Mouse (Mus musculus): ENCODE measurements around the gene Fgfr2.
A peak's percentile ranks its signal among the peaks of the same experiment; 100 is the strongest.

The Fgfr2 gene

DNA sequence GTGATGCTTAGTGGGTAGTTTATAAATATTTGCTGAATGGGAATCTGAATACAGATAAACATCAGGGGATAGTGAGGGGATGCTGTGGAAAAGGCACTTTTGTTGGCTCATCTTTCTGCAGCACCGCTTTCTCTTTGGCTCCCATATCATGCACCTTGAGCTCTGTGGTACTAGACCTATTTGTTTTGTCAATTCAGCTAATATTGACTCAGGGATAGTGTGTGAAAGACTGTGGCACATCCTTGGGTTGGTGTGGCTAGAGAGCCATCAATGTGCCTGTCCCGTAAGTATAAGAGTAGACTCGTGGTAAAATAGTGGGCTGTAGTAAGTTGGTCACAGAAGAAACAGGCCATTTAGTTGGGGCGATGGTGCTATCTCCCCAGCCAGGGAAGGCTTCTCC lies 2335.6 kb downstream of the Fgfr2 start:
- DNase-seq (ENCODE audit: low read depth): no peak

DNA sequence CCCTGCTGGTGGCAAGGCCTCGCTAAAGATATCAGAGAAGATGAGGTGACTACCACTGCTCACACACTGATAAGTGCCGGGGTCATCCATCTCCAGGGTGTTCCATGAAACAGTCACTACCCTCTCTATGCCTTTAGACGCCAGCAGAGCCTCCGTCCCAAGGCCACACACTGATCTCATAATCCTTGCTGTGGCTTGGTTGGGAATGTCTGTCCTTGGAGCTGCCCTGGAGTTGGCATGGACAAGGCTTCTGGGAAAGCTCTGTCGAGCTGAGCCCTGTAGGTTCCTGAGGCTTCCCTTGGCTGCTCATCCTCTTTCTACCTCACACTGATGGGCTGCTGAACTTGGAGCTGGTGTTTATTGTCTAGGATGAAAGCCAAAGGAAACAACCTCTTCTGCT lies 2336.4 kb downstream of the Fgfr2 start:
- no peak for DNase-seq (ENCODE audit: low read depth)

DNA sequence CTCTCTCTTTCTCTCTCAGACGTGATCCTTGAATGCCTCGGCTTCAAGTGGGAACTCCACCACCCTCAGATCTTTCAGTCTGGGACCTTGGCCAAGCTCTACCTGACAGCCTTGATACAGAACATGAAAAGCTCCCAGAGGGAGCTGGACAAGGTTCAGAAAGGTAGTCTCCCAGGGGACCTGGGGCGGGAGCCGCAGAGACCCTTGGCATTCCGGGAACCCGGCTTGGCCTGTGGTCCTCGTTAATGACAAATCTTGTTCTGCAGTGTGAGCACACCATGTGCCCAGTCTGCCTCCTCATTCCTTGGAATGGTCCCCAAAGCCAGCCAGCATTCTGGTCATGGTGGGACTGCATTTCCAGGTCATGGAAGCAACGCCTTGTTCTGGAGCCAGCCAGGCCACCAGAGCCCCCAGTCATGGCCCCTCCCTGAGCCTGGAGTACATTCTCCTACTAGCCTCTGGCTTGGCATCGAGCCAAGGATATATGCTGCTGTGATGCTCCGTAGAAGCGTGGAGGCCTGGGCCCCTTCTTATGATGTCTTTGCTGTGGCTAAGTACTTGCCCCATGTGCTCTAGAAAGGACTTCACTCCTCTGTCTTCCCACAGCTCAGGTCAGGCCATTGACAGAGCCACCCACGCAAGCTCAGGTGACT lies 2337.1 kb downstream of the Fgfr2 start:
- DNase-seq (ENCODE audit: low read depth): no peak

DNA sequence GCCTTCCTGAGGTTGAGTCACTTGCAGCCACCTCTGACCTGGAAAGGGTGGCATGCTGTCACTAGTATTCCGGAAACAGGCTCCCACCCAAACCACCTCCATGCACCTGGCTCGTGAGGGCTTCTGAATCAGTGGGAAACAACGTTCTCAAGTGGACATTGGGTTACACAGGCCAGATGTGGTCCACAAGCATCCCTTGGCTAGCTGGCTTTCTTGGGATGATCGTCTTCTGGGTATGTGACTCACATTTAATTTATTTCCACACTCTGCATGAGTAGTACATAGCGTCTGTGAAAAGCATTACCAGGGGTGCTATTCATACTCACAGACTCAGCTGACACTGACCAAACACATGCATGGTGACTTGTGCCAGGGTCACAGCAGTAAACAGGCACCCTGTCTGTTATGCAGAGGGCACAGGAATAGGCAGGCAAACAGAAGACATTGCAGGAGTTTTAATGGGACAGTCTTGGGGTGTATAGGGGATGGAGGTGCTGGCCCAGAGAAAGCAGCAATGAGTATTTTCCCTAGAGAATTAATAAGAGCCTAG lies 2340.6 kb downstream of the Fgfr2 start:
- no peak for DNase-seq (ENCODE audit: low read depth)

DNA sequence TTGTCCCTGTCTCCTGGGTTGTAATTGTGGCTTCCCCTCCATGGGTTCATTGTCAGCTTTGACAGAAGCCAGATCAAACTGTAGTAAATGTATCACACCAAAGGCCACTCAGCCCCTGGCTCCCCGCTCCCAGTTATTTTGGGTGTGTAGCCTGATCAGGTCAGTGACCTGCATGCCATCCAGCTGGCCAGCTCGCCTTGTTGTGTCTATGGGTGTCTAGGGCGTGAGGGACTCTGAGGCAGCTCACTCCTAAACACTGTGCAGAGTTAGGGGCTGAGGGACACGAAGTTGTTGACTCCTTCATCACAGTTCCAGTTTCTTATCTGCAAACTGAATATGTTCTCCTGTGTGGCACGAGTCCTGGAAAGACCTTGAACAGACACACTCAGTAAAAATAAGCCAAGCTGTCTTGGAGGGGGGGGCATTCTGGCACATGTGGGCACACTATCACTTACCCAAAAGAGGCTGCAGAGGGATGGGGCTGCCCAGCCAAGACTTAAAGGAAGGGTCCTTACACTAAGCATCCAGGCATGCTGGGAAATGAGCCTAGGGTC lies 2342.2 kb downstream of the Fgfr2 start:
- no peak for DNase-seq (ENCODE audit: low read depth)

DNA sequence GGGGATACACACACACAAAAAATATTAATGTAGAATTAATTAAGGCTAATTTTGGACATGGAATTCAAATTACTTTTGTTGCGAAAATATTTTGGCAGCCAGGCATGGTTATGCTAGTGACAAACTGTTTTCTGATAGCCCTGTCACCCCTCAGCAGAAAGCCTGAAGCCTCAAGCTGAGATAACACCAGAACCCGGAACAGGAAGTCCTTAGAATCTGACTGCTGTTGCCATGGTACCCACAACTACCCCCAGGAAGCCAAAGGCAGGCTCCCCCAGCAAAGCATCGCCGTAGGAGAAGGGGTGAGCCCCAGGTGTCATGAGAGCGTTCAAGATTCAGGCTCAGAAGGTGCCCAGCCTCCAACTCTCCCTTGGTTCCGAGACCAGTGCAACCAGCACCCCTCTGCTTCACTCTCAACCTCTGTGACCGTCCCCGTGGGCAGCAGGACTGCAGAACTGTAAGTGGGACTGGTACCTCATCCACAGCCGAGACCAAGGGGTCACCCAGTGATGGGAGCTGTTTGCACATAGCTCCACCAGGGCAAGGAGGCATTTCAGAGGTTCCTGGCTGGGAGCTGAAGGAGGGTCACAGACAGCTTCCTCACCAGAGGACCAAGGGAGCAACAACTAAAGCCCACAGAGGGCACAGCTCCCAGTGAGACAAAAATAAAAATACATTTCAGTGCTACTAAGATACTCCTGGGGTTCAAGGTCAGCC lies 2349.1 kb downstream of the Fgfr2 start, which contains the start of gene Btbd16:
TSS of gene Btbd16 (plus strand) at position 156 of the 717 bp plus-strand sequence.
- peak; percentile 52 for DNase-seq (ENCODE audit: low read depth)

DNA sequence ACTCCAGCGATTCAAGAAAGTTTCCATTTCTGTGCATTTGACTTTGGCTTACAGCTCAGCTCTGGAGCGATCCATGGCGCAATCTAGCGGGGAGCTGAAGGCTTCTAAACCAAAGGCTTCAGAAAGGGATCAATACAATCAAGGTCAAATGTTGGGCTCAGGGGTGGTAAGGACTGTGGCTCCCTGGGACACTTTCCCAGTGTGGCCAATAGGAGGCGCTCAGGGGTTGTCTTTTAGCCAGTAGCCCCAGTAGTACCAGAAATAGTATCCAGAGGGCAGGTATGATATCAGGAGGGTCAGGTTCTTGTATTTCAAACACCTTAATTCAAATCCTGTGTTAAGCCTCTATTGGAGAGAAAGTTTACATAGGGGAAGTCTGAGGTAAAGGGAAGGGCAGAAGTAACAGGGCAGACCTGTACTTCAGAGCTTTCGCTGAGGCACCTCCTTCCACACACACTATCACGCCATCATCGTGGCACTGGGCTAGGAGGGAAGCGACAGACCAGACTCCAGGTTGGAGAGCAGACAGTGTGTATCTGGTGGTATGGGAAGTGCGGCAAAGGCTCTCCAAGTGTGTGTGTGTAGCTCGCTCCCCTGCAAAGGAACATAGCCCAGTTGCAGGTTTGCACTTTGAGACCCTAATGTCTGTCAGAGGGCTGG lies 2349.8 kb downstream of the Fgfr2 start:
- peak; percentile 74 for DNase-seq (ENCODE audit: low read depth)

DNA sequence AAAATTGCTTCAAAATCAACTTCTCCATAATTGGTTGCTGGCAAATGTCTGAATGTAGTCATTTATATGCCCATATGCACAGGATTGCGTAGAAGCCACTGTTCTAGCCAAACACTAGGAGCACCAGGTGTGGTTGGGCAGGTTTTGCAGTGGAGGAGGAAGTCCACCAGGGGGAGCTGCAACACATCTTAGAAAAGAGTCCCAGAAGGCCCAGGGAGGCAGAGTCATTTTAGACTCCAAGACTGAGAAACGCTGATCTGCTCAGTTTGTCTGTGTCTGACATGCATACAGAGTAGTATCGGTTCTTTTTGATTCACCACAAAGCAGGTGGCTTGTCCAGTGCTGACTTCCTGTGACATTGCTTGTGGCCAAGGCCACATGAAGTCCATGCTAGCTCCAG lies 2352.4 kb downstream of the Fgfr2 start:
- DNase-seq (ENCODE audit: low read depth): peak; percentile 88

DNA sequence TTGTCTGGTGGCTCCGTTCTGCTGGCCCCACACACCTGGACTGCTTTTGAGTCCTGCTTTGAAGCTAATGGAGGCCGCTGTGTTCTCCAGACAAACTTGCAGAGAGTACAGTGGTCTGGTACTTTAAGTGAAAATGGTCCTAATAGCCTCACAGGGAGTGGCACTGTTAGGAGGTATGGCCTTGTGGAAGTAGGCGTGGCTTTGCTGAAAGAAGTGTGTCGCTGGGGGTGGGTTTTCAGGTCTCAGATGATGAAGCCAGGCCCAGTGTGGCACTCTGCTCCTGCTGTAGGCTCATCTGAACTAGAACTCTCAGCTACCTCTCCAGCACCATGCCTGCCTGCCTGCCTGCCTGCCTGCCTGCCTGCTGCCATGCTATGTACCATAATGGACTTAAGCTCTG lies 2355.0 kb downstream of the Fgfr2 start:
- DNase-seq (ENCODE audit: low read depth): no peak

DNA sequence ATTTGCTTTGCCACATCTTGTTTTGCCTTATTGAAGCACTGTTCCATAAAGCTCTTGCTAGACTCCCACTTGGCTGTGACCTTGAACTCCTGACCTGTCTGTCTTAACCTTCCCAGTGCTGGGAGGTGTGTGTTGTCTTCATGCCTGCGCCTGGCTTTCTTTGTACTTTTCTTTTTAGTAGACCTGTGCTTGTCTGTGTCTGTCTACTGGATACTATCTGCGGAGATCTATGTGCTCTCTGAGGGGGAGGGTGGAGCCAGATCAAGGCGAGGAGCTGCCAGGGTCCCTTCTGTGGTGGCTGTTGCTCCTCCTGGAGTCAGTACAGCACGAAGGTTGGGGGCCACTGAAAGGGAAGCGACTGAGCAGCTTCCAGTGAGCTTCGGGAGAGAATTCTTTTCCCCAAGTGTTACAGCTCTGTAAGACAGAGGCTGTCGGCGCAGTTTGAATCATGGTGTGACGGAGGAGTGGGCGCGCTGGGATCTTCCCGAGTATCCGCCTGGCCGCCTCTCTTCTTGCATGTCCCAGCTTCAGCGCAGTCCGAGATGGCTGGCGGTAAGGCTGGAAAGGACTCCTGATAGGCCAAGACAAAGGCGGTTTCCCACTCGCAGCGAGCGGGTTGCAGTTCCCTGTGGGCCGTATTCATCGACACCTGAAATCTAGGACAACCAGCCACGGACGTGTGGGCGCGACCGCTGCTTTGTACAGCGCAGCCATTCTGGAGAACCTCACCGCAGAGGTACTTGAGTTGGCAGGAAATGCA lies 2356.6 kb downstream of the Fgfr2 start:
- DNase-seq (ENCODE audit: low read depth): no peak

DNA sequence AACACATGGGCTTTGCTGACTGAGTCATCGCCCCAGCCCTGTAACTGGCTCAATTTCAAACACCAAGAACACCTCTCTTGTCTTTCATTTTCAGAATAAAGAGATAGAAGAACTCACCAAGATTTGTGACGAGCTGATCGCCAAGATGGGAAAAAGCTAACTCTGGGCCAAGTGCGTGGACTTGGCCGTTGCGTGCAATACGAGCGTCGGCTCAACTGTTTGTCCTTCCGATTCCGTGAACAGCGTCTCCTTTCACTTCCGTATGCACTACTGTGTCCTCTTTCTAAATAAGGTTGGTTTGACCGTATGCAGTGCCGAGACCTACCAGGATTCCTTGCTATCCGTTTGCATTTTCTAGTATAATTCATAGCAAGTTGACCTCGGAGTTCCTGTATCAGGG lies 2359.0 kb downstream of the Fgfr2 start:
- DNase-seq (ENCODE audit: low read depth): no peak

DNA sequence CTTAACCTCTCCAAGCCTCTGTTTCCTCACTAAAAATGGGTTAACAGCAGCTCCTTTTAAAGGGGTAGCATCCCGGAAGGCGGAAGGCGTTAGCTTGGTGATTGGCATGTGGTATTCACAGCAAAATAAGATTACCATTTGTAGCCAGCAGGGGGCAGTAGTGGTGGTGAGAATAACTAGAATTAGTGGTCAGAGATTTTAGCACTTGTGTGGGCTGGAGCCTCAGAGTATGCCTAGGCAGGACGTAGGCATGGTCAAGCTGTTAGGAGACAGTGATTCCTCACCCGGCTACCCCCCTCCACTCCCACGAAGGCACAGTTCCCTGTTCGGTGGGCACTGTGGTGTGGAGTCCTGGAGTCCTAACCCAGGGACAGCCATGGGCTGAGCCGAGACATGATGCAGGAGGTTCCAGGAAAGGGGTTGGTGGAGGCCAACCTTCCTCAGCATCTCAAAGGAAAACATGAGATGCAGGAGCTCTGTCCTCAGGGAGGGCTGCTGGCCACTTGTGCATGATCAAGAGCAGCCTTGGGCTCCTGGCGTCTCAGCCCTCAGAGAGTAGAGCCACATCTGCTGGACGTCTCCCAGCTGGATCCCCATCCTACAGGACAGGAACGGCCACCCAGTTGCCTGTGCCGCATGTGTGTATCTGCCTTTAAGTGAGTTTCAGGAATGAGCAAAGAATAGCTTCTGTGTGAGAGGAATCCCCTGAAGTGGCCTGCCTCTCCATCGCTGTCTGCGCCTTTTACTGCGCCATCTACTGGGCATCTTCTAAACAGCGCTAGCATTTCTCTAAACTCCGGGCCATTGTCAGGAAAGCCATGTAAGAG lies 2360.9 kb downstream of the Fgfr2 start:
- peak; percentile 80 for DNase-seq (ENCODE audit: low read depth)

DNA sequence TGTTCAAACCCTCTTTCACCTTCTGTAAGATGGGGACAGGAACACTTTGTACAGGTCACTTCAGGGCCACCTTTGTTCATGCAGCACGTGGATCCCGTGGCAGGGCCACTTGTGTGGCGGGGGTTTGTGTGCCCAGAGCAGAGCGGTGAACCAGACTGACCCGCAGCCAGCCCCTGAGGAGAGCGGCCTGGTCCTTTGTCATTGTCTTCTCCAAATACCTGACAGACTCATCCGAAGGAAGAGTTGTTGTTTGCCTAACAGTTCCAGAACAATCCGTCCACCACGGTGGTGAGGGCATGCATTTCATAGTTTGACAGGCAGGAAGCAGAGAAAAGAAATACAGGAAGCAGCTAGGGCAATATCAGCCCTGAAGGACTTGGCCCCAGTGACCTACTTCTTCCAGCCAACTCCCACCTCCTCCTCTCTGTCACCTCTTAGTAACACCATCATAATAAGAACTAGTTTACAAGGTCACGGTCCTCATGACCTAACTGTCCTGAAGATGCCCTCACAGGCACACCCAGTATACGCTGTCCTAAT lies 2365.8 kb downstream of the Fgfr2 start:
- no peak for DNase-seq (ENCODE audit: low read depth)

DNA sequence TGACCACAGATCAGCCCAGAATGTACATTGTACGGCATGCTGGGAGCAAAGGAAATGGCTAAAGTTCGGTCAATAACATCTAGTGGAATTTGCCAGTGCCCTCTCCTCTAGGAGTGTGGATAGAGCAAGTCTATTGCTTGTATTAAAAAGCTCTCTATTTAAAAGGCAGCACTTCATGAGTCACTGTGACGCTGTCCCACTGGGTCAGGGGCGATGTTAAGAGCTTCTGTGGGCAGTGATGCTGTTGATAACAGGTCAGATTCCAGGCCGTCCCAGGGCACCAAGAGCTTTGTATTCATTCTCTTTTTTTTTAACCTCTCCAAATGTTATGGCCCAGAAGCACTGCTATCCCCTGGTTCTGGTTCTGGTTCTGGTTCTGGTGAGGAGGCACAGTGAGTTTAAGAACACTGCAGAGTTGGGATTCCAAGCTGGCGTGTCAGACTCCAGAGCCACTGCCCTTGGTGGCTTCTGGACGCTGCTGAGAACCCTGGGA lies 2366.8 kb downstream of the Fgfr2 start:
- no peak for DNase-seq (ENCODE audit: low read depth)

DNA sequence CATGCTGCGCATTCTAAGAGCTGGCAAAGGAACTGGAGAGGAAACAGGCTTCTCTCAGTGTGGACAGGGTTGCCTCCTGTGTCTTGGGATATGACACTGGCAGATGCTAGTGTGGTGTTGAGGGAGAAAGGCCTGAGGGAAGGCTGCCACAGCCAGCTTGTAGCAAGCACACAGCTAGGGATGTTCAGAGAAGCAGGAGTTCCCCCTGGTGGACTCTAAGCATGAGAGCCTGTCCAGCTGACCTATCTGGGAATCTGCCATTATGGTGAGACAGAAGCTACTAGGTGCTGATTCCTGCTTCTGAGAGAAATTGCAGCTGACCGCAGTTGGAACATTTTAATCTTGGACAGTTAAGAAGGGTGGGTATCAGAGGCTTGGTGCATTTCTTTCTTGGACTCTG lies 2368.4 kb downstream of the Fgfr2 start:
- no peak for DNase-seq (ENCODE audit: low read depth)

DNA sequence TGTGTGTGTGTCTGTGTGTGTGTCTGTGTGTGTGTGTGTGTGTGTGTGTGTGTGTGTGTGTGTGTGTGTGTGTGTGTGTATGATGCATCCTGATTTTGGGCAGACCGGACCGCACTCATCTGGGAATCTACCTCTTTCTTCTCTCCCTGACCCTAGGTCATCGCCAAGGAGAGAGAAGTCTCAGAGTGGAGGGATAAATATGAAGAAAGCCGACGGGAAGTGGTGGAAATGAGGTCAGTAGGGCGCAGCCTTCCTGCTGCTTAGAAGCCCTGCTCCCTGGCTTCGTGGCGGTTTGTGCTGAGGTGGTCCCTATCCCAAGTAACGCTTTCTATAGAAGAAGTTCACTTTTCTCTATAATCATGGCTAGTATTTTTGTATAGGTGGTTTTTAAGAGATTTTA lies 2371.5 kb downstream of the Fgfr2 start:
- DNase-seq (ENCODE audit: low read depth): no peak

DNA sequence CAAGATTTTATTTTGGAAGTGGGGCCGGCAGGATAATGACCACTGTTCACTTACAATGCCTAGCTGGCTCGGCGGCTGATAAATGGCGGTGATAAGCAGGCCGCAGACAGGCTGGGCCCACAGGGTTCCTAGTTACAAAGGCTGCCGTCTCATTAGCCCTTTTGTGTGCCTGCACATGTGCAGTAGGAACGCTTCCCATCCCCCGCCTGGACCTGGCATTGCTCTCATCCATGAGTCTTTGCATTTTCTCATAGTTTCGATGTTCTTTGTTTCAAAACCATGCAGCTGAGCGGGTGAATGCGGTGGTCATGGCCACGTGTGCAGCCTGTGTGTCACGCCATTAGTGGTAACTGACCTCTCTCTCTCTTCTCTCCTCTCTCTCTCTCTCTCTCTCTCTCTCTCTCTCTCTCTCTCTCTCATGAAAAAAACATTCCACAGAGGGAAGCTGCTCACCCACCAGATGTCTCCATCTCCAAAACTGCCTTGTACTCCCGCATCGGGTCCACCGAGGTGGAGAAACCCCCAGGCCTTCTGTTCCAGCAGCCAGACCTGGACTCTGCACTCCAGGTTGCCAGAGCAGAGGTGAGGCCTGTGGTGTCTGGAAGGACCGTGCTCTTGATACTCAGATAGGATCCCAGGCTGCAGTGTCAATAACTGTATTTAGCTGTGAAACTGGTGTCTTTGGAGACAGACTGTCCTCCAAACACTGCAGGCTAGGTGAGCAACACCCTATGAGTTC lies 2372.2 kb downstream of the Fgfr2 start:
- DNase-seq (ENCODE audit: low read depth): no peak

DNA sequence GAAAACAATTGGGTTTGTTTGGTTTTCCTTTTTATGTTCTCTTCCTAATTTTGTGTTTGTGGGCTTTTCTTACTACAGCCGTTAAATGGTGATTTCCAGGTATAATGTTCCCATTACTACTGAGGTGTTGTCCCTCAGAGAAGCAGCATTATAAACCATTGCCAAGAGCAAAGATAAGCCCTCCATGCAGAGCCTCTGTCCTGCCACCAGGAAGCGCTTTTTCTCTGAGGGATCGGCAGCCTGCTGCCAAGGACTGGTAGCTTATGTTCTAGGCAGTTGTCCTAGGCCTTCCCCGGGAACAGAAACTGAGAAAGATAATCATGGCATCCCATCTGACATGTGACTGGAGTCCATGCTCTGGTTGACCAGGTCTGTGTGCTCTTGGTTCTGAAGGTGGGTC lies 2374.0 kb downstream of the Fgfr2 start:
- no peak for DNase-seq (ENCODE audit: low read depth)

DNA sequence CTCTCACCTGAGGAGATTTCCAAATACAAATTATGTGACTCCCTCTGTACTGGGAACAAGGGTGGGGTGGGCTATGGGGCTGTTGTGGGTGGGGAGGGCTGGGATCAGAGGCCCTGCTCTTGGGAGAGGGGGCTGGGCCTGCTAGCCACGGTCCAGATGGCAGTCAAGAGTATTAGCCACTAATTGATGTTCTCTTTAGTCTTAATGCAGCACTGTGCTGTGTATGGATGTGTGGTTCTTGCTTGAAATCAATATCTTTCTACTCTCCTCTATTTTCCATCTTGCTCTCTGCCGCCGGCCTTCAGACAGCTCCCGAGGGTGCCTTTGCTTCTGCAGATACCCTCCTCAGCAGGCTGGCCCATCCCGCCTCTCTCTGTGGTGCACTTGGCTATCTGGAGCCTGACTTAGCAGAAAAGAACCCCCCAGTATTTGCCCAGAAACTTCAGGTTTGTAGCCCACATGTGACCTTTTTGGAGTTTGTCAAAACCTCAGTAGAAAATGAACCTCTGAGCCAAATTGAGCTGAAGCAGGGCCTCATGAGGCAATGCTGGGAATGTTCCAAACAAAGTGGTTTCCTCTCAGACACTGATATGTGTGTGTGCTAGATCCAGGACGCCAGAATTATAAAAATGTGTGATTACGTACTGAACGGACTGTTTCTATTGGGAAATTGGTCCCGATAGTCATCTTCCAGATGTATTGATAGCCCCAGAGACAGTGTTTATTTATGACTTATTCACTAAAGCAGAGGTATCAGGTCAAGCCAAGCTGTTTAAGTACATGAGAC lies 2379.7 kb downstream of the Fgfr2 start:
- DNase-seq (ENCODE audit: low read depth): no peak
